Mouse (Mus musculus): ENCODE results near the gene Ltbp2.

DNA sequence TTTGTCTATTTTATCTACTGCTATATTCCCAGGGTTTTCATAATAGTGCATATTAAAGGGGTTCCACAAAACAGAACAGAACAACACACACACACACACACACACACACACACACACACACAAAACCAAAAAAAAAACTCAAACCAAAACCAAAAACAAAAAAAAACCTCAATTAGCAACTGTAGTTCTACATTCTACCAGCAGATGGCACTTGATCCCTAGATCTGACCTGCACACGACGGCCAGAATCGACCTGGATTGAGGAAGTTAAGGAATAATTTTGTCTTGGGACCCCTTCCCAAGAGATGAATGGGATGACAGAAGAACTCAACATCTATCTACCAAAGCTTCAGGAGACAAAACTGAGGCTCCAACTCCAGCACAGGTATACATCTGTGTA is 2.9 kb downstream of the Ltbp2 start:
- TF ChIP-seq CTCF (IDR thresholded peaks at IDR 0.05; ENCODE audit: insufficient read depth, low read length) (peak; percentile 58), POLR2A (IDR thresholded peaks at IDR 0.05; ENCODE audit: borderline replicate concordance, extremely low read depth, low read depth, low read length) (no peak)

All from lung, adult 2 months (tissue).